Mouse (Mus musculus): Measurements from ENCODE around the gene Tcp11l2. TPM values are rescaled to one million over a fixed set of nuclear protein-coding genes. Genes with fewer than 3 reads are reported as not detected.
A peak's percentile ranks its signal among the peaks of the same experiment; 100 is the strongest.

Gene Tcp11l2
- polyA plus RNA-seq, 1 experiment: 34.6 TPM

- Histone ChIP-seq H3K27me3 (ENCODE audit: control insufficient read depth, insufficient read depth, low read length) (no peaks in the 10 kb centered on the region), H3K4me3 (replicated peaks; ENCODE audit: insufficient read depth, low read depth, low read length) (peak overlapping the region; percentile 85), H3K27ac (ENCODE audit: insufficient read depth, low read length) (peak overlapping the region; percentile 94), H3K4me1 (ENCODE audit: control insufficient read depth, insufficient read depth, low read length) (peaks cover 10% of the 10 kb centered on the region; the same call in 1 of the 2 replicates)
- no peak for TF ChIP-seq CTCF (IDR thresholded peaks at IDR 0.05; ENCODE audit: borderline replicate concordance, insufficient read depth, low read depth, low read length)
- TF ChIP-seq POLR2A (IDR thresholded peaks at IDR 0.05; ENCODE audit: borderline replicate concordance, insufficient read depth, low read length): 0 out of 2 replicates have a peak, but pooled peaks have one; percentile 33
- DNase-seq: peak; percentile 79 to 85
- WGBS: 1% methylated on average over 38 of the region's 38 CpGs
Measured at GRCm38 (mm10) chr10:84577071-84577727, 773 bp downstream of the Tcp11l2 start.

GRCm38 (mm10) chr10:84578738-84579137 lies 2.3 kb downstream of the Tcp11l2 start:
- Histone ChIP-seq H3K4me1 (ENCODE audit: control insufficient read depth, insufficient read depth, low read length) (peaks cover 13% of the 10 kb centered on the region; the same call in 1 of the 2 replicates), H3K27me3 (ENCODE audit: control insufficient read depth, insufficient read depth, low read length) (no peaks in the 10 kb centered on the region), H3K4me3 (replicated peaks; ENCODE audit: insufficient read depth, low read depth, low read length) (no peak overlapping the region), H3K27ac (ENCODE audit: insufficient read depth, low read length) (no peak overlapping the region)
- DNase-seq: no peak
- WGBS: 69% methylated on average over 10 of the region's 10 CpGs
- no peak for TF ChIP-seq POLR2A (IDR thresholded peaks at IDR 0.05; ENCODE audit: borderline replicate concordance, insufficient read depth, low read length)
- no peak for TF ChIP-seq CTCF (IDR thresholded peaks at IDR 0.05; ENCODE audit: borderline replicate concordance, insufficient read depth, low read depth, low read length)

GRCm38 (mm10) chr10:84579527-84579926 lies 3.1 kb downstream of the Tcp11l2 start:
- Histone ChIP-seq H3K27ac (ENCODE audit: insufficient read depth, low read length) (no peak overlapping the region), H3K4me1 (ENCODE audit: control insufficient read depth, insufficient read depth, low read length) (peaks cover 13% of the 10 kb centered on the region; the same call in 1 of the 2 replicates), H3K27me3 (ENCODE audit: control insufficient read depth, insufficient read depth, low read length) (no peaks in the 10 kb centered on the region), H3K4me3 (replicated peaks; ENCODE audit: insufficient read depth, low read depth, low read length) (no peak overlapping the region)
- no peak for DNase-seq
- 86% methylated on average over 2 of the region's 2 CpGs for WGBS
- no peak for TF ChIP-seq CTCF (IDR thresholded peaks at IDR 0.05; ENCODE audit: borderline replicate concordance, insufficient read depth, low read depth, low read length)
- TF ChIP-seq POLR2A (IDR thresholded peaks at IDR 0.05; ENCODE audit: borderline replicate concordance, insufficient read depth, low read length): no peak

GRCm38 (mm10) chr10:84581191-84581590 lies 4.8 kb downstream of the Tcp11l2 start:
- 78% methylated on average over 8 of the region's 8 CpGs for WGBS
- H3K4me1 ChIP-seq (ENCODE audit: control insufficient read depth, insufficient read depth, low read length): peaks cover 13% of the 10 kb centered on the region; the same call in 1 of the 2 replicates
- no peak for TF ChIP-seq CTCF (IDR thresholded peaks at IDR 0.05; ENCODE audit: borderline replicate concordance, insufficient read depth, low read depth, low read length)
- no peak for TF ChIP-seq POLR2A (IDR thresholded peaks at IDR 0.05; ENCODE audit: borderline replicate concordance, insufficient read depth, low read length)
- H3K4me3 ChIP-seq (replicated peaks; ENCODE audit: insufficient read depth, low read depth, low read length): no peak overlapping the region
- DNase-seq: no peak
- no peak overlapping the region for H3K27ac ChIP-seq (ENCODE audit: insufficient read depth, low read length)
- no peaks in the 10 kb centered on the region for H3K27me3 ChIP-seq (ENCODE audit: control insufficient read depth, insufficient read depth, low read length)

GRCm38 (mm10) chr10:84582236-84582635 lies 5.8 kb downstream of the Tcp11l2 start:
- no peak for DNase-seq
- no peak overlapping the region for H3K4me3 ChIP-seq (replicated peaks; ENCODE audit: insufficient read depth, low read depth, low read length)
- H3K27ac ChIP-seq (ENCODE audit: insufficient read depth, low read length): no peak overlapping the region
- H3K4me1 ChIP-seq (ENCODE audit: control insufficient read depth, insufficient read depth, low read length): peaks cover 13% of the 10 kb centered on the region; the same call in 1 of the 2 replicates
- H3K27me3 ChIP-seq (ENCODE audit: control insufficient read depth, insufficient read depth, low read length): no peaks in the 10 kb centered on the region
- 65% methylated on average over 7 of the region's 7 CpGs for WGBS
- TF ChIP-seq CTCF (IDR thresholded peaks at IDR 0.05; ENCODE audit: borderline replicate concordance, insufficient read depth, low read depth, low read length): no peak
- no peak for TF ChIP-seq POLR2A (IDR thresholded peaks at IDR 0.05; ENCODE audit: borderline replicate concordance, insufficient read depth, low read length)

GRCm38 (mm10) chr10:84584451-84585293 lies 8.2 kb downstream of the Tcp11l2 start:
- H3K4me3 ChIP-seq (replicated peaks; ENCODE audit: insufficient read depth, low read depth, low read length): no peak overlapping the region
- no peak for DNase-seq
- 76% methylated on average over 11 of the region's 11 CpGs for WGBS
- peaks cover 7% of the 10 kb centered on the region; the same call in 1 of the 2 replicates for H3K4me1 ChIP-seq (ENCODE audit: control insufficient read depth, insufficient read depth, low read length)
- TF ChIP-seq POLR2A (IDR thresholded peaks at IDR 0.05; ENCODE audit: borderline replicate concordance, insufficient read depth, low read length) (no peak), CTCF (IDR thresholded peaks at IDR 0.05; ENCODE audit: borderline replicate concordance, insufficient read depth, low read depth, low read length) (no peak)
- no peaks in the 10 kb centered on the region for H3K27me3 ChIP-seq (ENCODE audit: control insufficient read depth, insufficient read depth, low read length)
- H3K27ac ChIP-seq (ENCODE audit: insufficient read depth, low read length): no peak overlapping the region

GRCm38 (mm10) chr10:84585294-84585650 lies 8.8 kb downstream of the Tcp11l2 start:
- DNase-seq: no peak
- no peaks in the 10 kb centered on the region for H3K27me3 ChIP-seq (ENCODE audit: control insufficient read depth, insufficient read depth, low read length)
- peaks cover 7% of the 10 kb centered on the region; the same call in 1 of the 2 replicates for H3K4me1 ChIP-seq (ENCODE audit: control insufficient read depth, insufficient read depth, low read length)
- H3K27ac ChIP-seq (ENCODE audit: insufficient read depth, low read length): no peak overlapping the region
- no peak for TF ChIP-seq CTCF (IDR thresholded peaks at IDR 0.05; ENCODE audit: borderline replicate concordance, insufficient read depth, low read depth, low read length)
- 91% methylated on average over 2 of the region's 2 CpGs for WGBS
- H3K4me3 ChIP-seq (replicated peaks; ENCODE audit: insufficient read depth, low read depth, low read length): no peak overlapping the region
